Mouse (Mus musculus) brain, embryonic 14.5 days (tissue): ENCODE results near the gene Hs6st3.

Experiments used
- CTCF ChIP-seq: fragments of 200-500 bp; IDR thresholded peaks from 2 replicates; pipeline ENCODE4 v1.5.1; 2012; ENCODE audit warnings: inconsistent platforms, mild to moderate bottlenecking, moderate library complexity, borderline replicate concordance; ENCODE audit not compliant: insufficient read depth, insufficient read length; ENCODE audit errors: extremely low read depth
- POLR2A ChIP-seq: fragments of 200-500 bp; IDR thresholded peaks from 2 replicates; pipeline ENCODE4 v1.6.1; 2012; ENCODE audit warnings: mild to moderate bottlenecking, inconsistent platforms, borderline replicate concordance; ENCODE audit not compliant: poor library complexity, insufficient read depth, insufficient read length, severe bottlenecking; ENCODE audit errors: extremely low read depth

DNA sequence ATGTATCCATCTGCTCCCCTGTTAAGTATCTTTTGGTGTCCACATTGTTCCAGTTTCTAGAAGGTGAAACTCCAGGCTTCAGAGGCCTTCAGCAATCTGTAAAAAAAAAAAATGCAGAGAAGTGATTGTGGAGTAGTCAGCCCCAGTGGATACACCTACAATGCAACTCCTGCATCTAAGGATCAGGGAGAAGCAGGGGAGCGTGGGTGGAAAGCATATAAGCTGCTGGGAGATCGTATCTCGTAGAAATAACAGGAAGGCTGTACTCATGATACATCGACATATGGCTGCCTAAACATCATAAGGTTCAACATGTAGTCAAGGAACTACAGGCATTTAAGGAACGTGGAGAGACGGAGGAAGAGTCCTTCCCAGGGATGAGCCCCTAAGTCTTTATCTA lies 109.0 kb downstream of the Hs6st3 start:
- no peak for TF ChIP-seq CTCF
- TF ChIP-seq POLR2A, result no peak
